27 mouse cellular contexts compared by ENCODE assay signal in the genomic region with DNA sequence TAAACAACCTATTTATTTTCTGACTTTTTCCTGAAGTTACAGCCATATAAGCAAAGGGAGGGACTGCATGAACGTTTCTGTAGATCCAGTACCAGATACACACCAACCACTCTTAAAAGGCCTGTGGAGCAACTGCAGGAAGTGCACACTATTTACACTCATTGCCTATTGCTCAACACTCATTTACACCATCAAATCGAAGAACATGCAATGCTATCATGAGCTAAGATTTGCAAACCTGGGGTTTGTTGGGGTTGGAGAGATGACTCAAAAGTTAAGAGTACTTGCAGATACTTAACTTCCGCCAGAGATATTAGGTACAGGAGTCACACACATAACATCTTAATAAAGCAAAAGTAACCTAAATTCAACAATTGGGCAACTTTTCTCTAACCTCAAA.
A peak's percentile ranks its signal among the peaks of the same experiment; 100 is the strongest.
DNase-seq lines count a peak whose midpoint lies in the region; ATAC-seq and TF ChIP-seq lines count a peak whose summit lies in the region.
"Had no signal": no experiment of that assay in that cellular context is flagged by ENCODE, and none has a peak within 500 bp of the region (broad histone marks: within the 10 kb centered on the region; RNA-seq: fewer than 3 reads in every experiment).

No protein-coding gene starts in this region.

- H3K27me3 ChIP-seq in lung, postnatal 0 days (replicated peaks; ENCODE audit: insufficient read depth, low read length), result no peaks in the 10 kb centered on the region
- H3K27me3 ChIP-seq in forebrain, embryonic 11.5 days (ENCODE audit: control insufficient read depth, insufficient read depth, low read length), result no peaks in the 10 kb centered on the region
- H3K27me3 ChIP-seq: forebrain, embryonic 15.5 days; hindbrain, embryonic 12.5 days; limb, embryonic 12.5 days; stomach, embryonic 15.5 days had no signal

- no peak for TF ChIP-seq CTCF in lung, postnatal 0 days (IDR thresholded peaks at IDR 0.05)

- no peak overlapping the region for H3K27ac ChIP-seq in lung, postnatal 0 days (ENCODE audit: low read length)
- no peak overlapping the region for H3K27ac ChIP-seq in forebrain, embryonic 11.5 days (ENCODE audit: low read depth, low read length)
- H3K27ac ChIP-seq: forebrain, embryonic 15.5 days; gastrocnemius, adult 2 months; hindbrain, embryonic 12.5 days; limb, embryonic 12.5 days; liver, embryonic 14.5 days; stomach, embryonic 15.5 days had no signal

- TF ChIP-seq EP300 in lung, postnatal 0 days (IDR thresholded peaks at IDR 0.05), result 0 out of 2 replicates have a peak, but pooled peaks have one; percentile 53

- H3K9ac ChIP-seq in lung, postnatal 0 days (replicated peaks; ENCODE audit: low read depth), result no peak overlapping the region
- no peak overlapping the region for H3K9ac ChIP-seq in forebrain, embryonic 11.5 days (ENCODE audit: low read length)
- H3K9ac ChIP-seq: forebrain, embryonic 15.5 days; hindbrain, embryonic 12.5 days; limb, embryonic 12.5 days; liver, embryonic 14.5 days; stomach, embryonic 15.5 days had no signal

- no peaks in the 10 kb centered on the region for H3K36me3 ChIP-seq in lung, postnatal 0 days (ENCODE audit: insufficient read depth, low read length)
- H3K36me3 ChIP-seq in forebrain, embryonic 11.5 days (ENCODE audit: control insufficient read depth, insufficient read depth, low read length), result no peaks in the 10 kb centered on the region
- H3K36me3 ChIP-seq: forebrain, embryonic 15.5 days; hindbrain, embryonic 12.5 days; limb, embryonic 12.5 days; stomach, embryonic 15.5 days had no signal

- DNase-seq in lung, postnatal 0 days (ENCODE audit: low spot score), result peak; percentile 37
- no peak for DNase-seq in lung, postnatal 4 days
- peak; percentile 8 for DNase-seq in c-Kit-positive CD71-negative TER-119-negative erythroid progenitor cells, embryonic 14.5 days (ENCODE audit: low read depth)
- DNase-seq in gonadal fat pad, adult 2 months (ENCODE audit: low read depth), result peak; percentile 23
- no peak for DNase-seq in frontal cortex, postnatal 25 days (ENCODE audit: low spot score in 2 of 2)
- no peak for DNase-seq in forebrain, embryonic 11.5 days (ENCODE audit: low spot score)
- DNase-seq: adrenal gland, adult 8-10 months; cerebellum, adult 8-10 months; cerebellum, postnatal 25 days; gastrocnemius, adult 2 months; gastrocnemius, postnatal 36 days; kidney, adult 11 months; kidney, postnatal 14 days; layer of hippocampus, adult 9-11 months; lung, postnatal 14 days; midbrain, embryonic 14.5 days; retina, postnatal 1 day; right cerebral cortex, postnatal 14 days; thymus, adult 18-20 months; thymus, postnatal 4 days had no signal

- 31% methylated on average over 3 of the region's 3 CpGs for WGBS in lung, postnatal 0 days
- 89% methylated on average over 3 of the region's 3 CpGs for WGBS in forebrain, embryonic 11.5 days

- no peak overlapping the region for H3K4me3 ChIP-seq in lung, postnatal 0 days (ENCODE audit: low read depth, low read length)
- no peak overlapping the region for H3K4me3 ChIP-seq in forebrain, embryonic 11.5 days (ENCODE audit: low read depth, low read length)
- H3K4me3 ChIP-seq: forebrain, embryonic 15.5 days; gastrocnemius, adult 2 months; hindbrain, embryonic 12.5 days; limb, embryonic 12.5 days; stomach, embryonic 15.5 days had no signal

- no peaks in the 10 kb centered on the region for H3K9me3 ChIP-seq in lung, postnatal 0 days (ENCODE audit: low read length)
- no peaks in the 10 kb centered on the region for H3K9me3 ChIP-seq in forebrain, embryonic 11.5 days (ENCODE audit: control insufficient read depth, low read length)
- H3K9me3 ChIP-seq: forebrain, embryonic 15.5 days; G1E; hindbrain, embryonic 12.5 days; limb, embryonic 12.5 days; stomach, embryonic 15.5 days had no signal

- peak; percentile 26; the same call in 1 of the 2 replicates for ATAC-seq in lung, postnatal 0 days
- ATAC-seq in neutrophil, adult 5-6 weeks (ENCODE audit: extremely low read depth, insufficient number of reproducible peaks, low FRiP score, poor library complexity, severe bottlenecking), result 0 out of 2 replicates have a peak, but pooled peaks have one; percentile 19
- ATAC-seq in forebrain, embryonic 11.5 days (replicated peaks; ENCODE audit: low FRiP score), result no peak
- ATAC-seq: forebrain, embryonic 15.5 days had no signal

- no peak overlapping the region for H3K4me2 ChIP-seq in lung, postnatal 0 days (replicated peaks; ENCODE audit: low read depth, low read length)
- no peak overlapping the region for H3K4me2 ChIP-seq in forebrain, embryonic 11.5 days (ENCODE audit: low read depth, low read length, severe bottlenecking)
- H3K4me2 ChIP-seq: forebrain, embryonic 15.5 days; hindbrain, embryonic 12.5 days; limb, embryonic 12.5 days; stomach, embryonic 15.5 days had no signal

- H3K4me1 ChIP-seq in lung, postnatal 0 days (ENCODE audit: insufficient read depth, low read depth, low read length), result peaks cover 9% of the 10 kb centered on the region; the same call in 1 of the 2 replicates
- no peaks in the 10 kb centered on the region for H3K4me1 ChIP-seq in forebrain, embryonic 11.5 days (replicated peaks; ENCODE audit: control insufficient read depth, insufficient read depth, low read length)
- H3K4me1 ChIP-seq: forebrain, embryonic 15.5 days; hindbrain, embryonic 12.5 days; stomach, embryonic 15.5 days had no signal

Comparison
In these comparisons a context has a peak if more than half of its experiments do, and no peak if none do; other contexts are left out.
1. DNase-seq: peak in lung, postnatal 0 days (single experiment), c-Kit-positive CD71-negative TER-119-negative erythroid progenitor cells, embryonic 14.5 days (single experiment) and gonadal fat pad, adult 2 months (single experiment); none in lung, postnatal 4 days (0 of 2), frontal cortex, postnatal 25 days (0 of 2) and forebrain, embryonic 11.5 days (single experiment).